Mouse (Mus musculus) CD8-positive naive resting alpha-beta T cell, adult 57 days (primary cell): ENCODE data around the gene Ccpg1. TPM values are rescaled to one million over a fixed set of nuclear protein-coding genes. Genes with fewer than 3 reads are reported as not detected.

Experiments
- total RNA-seq: library from RNA; stranded (reverse); gene quantifications from one replicate; pipeline ENCODE4 v1.2.4, GENCODE M21; 2023

The Ccpg1 gene
- total RNA-seq, result 135 TPM

DNA sequence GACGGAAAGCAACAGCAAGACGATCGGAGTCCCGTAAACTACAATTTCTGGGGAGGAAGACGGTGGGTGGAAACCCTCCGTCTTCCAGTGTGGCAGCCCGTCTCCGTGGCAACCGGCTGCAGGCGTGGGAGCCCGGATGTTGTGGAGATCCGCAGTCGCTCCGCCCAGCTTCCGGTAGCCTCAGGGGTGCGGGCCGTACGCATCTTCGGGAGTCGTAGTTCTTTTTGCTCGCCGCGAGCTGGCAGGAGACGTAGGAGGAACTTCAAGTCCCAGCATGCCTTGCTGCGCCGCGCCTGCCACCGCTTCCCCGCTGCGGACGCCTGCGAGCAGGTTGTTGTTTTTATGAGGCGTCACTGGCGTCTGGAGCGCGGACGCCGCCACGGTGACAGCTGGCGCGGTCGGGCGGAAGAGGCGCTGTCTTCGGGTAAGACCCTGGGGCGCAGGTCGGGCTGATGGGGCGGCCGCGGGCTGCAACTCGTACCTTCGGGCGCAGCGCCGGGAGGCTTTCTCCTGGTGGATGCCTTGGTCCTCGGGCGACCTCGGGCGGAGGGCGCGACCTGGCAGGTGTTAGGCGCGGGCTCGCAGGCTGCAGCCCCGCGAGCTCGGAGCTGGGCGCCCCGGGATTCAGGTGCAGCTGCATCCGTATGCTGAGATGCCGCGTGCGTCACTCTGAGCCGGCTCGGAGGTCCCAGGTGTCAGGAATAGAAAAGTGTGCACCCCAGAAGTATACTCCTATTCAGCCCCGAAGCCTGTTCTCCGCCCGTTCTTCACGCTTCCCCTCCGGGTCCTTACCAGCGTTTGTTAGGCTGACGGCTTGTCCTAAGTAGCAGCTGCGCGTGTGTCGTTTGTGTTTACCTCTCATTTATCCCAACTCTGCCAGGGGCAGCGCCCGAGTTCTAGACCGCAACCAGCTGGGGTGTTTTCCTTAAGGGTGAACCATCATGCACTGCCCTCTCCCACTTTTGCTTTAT is at the start of gene Ccpg1, which contains the start of gene Ccpg1os:
Ccpg1 (plus strand) TSS at position 180 of the 971 bp plus-strand sequence.
Ccpg1os (minus strand) TSS at position 133 of the 971 bp plus-strand sequence.

DNA sequence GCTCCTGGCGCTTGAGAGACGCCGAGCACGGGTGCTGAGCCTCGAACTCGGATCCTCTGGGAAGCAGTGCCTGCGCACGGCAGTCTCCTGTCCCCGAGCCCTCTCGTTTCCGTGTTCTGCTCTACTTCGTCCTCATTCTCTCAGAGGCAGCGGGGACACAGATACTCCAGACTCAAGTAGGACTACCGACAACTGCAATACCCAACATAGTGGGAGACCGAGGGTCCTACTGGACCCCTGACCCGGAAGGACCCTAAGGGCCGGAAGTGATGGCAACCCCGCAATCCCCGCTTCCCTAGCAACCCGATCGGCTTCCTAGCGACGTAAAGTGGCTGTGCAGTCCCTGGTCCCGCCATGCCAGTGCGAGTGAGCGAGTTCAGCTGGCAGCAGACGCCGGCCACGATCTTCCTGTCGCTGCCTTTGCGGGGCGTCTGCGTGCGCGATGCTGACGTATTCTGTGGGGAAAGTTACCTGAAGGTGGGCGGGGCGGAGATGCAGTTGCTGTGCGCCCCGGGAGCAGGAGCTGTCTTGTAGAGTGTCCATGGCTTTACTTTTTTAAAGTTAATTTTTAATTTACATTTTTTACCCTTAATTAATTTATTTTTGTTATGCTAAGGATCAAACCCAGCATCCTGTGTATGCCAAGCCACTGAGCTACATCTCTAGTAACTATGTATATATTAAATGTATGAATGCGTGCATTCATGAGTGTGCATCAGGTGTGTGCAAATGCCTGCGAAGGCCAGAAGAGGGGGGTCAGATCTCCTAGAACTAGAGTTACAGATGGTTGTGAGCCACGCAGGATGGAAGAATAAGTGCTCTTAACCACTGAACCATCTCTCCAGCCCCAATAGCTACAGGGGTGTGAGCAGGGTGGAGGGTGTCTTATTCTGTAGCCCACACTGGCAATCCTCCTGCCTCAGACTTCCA is 26.4 kb upstream of the Ccpg1 start, which contains the start of the genes Dyx1c1 and Gm44503:
Dyx1c1 (plus strand) TSS at position 265 of the 930 bp plus-strand sequence.
Gm44503 (plus strand) TSS at position 332 of the 930 bp plus-strand sequence.

DNA sequence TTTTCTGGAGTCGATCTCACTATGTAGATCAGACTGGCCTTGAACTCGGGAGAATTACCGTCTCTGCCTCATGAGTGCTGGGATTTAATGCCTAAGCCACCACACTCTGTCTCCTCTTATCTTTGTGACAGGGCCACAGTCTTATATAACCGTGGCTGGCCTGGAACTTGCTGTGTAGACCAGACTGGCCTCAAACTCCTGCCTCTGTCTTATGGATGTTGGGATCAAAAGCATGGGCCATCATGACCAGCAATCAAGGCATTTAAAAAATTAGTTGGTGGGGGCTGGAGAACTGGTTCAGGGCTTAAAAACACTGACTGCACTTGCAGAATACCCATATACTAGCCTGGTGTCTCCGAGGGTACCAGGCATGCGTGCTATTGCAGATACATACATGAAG is 54.9 kb downstream of the Ccpg1 start, which contains the start of gene Pigb:
Pigb (minus strand) TSS at position 299 of the 400 bp plus-strand sequence.

DNA sequence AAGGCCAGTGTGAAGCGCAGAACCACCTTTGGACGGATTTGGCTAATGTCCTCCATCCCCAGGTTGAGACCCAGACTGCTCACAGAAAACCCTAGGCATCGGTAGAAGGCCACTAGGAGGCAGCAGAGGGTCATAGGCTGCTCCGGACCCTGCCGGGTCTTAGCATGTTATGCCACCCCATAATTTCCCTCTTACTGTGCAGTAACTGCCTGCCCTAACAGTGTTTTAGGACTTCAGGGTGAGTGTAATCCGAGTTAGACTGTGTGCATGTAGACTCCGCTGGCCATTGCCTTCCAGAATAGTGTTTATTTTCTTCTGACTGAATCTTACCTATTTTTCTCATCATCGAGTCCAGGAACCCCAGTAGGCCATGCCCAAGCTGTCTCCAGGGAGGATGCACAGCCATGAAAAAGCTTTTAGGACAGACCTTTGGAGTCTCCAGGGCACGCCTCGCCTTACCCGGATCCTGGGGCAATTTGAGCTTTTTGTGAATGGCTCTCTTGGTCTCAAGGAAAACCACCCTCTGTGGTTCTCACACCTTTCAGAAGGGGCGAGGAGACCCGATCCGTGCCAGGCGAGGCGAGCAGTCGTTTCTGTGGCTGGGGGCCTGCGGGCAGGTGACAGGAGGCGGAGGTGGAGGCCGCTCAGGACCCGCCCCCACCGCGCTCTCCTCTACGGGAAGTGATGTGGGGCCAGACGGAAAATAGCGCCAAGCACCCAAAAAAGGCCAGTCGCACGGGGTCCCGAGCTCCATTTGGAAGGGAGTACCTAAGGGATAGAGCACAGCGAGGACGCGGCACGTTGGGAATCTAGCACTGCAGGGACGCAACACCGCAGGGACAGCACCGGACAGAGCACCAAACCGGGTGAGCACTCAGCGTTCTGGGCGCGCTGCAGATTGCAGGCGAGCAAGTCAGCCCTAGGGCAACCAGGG is 59.2 kb downstream of the Ccpg1 start, which contains the start of gene Rab27a:
Rab27a (plus strand) TSS at position 709 of the 934 bp plus-strand sequence.

Other genes with a start within 250 kb of the Ccpg1 start
- 0.31 TPM for gene Prtg, start 178.6 kb upstream of the Ccpg1 start, total RNA-seq
- not detected for gene Pygo1, start 59.8 kb upstream of the Ccpg1 start, total RNA-seq
- gene Dyx1c1, start 26.6 kb upstream of the Ccpg1 start, total RNA-seq, result 4.0 TPM
- gene Gm44503, start 26.6 kb upstream of the Ccpg1 start, total RNA-seq, result not detected
- 6.6 TPM for gene Ccpg1os, start within 50 bp of the Ccpg1 start, total RNA-seq
- 13.0 TPM for gene Pigb, start 54.9 kb downstream of the Ccpg1 start, total RNA-seq
- gene Rab27a, start 59.4 kb downstream of the Ccpg1 start, total RNA-seq, result 37.5 TPM
- 5.0 TPM for gene Khdc3, start 116.4 kb downstream of the Ccpg1 start, total RNA-seq
- not detected for gene Gm20509, start 117.0 kb downstream of the Ccpg1 start, total RNA-seq
- gene Rsl24d1, start 128.0 kb downstream of the Ccpg1 start, total RNA-seq, result 62.8 TPM